ENCODE assay signal across 8 mouse cellular contexts in genomic region chr6:125071896-125072279, GRCm38 (mm10). TPM values are rescaled to one million over a fixed set of nuclear protein-coding genes. Genes with fewer than 3 reads are reported as not detected.
A peak's percentile ranks its signal among the peaks of the same experiment; 100 is the strongest.
DNase-seq lines count a peak whose midpoint lies in the region; ATAC-seq lines count a peak whose summit lies in the region.

No protein-coding gene starts in this region.

- no peak overlapping the region for H3K4me2 ChIP-seq in kidney, embryonic 16.5 days (replicated peaks; ENCODE audit: low read depth, low read length)
- H3K4me2 ChIP-seq in hindbrain, embryonic 16.5 days (ENCODE audit: low read length): no peak overlapping the region
- H3K4me2 ChIP-seq in liver, embryonic 15.5 days: peak overlapping the region; percentile 67
- peak overlapping the region; percentile 33 for H3K4me2 ChIP-seq in stomach, embryonic 16.5 days (ENCODE audit: low read depth, low read length)

- no peak overlapping the region for H3K4me3 ChIP-seq in kidney, embryonic 16.5 days (ENCODE audit: low read length)
- no peak overlapping the region for H3K4me3 ChIP-seq in hindbrain, embryonic 16.5 days (ENCODE audit: low read length)
- peak overlapping the region; percentile 45 for H3K4me3 ChIP-seq in liver, embryonic 15.5 days (replicated peaks)
- 0 out of 2 replicates have a peak overlapping the region, but pooled peaks have one; percentile 17 for H3K4me3 ChIP-seq in stomach, embryonic 16.5 days (replicated peaks; ENCODE audit: low read length)

- H3K9me3 ChIP-seq in kidney, embryonic 16.5 days (ENCODE audit: low read length): no peaks in the 10 kb centered on the region
- H3K9me3 ChIP-seq in hindbrain, embryonic 16.5 days (ENCODE audit: control insufficient read depth, low read length): no peaks in the 10 kb centered on the region
- H3K9me3 ChIP-seq in liver, embryonic 15.5 days (replicated peaks): no peaks in the 10 kb centered on the region
- no peaks in the 10 kb centered on the region for H3K9me3 ChIP-seq in stomach, embryonic 16.5 days (replicated peaks; ENCODE audit: control insufficient read depth, low read length)

- H3K27me3 ChIP-seq in kidney, embryonic 16.5 days (ENCODE audit: insufficient read depth, low read length): no peaks in the 10 kb centered on the region
- H3K27me3 ChIP-seq in hindbrain, embryonic 16.5 days (replicated peaks; ENCODE audit: control insufficient read depth, insufficient read depth, low read length): no peaks in the 10 kb centered on the region
- no peaks in the 10 kb centered on the region for H3K27me3 ChIP-seq in liver, embryonic 15.5 days
- no peaks in the 10 kb centered on the region for H3K27me3 ChIP-seq in stomach, embryonic 16.5 days (ENCODE audit: control insufficient read depth, insufficient read depth, low read length)

- no peak overlapping the region for H3K9ac ChIP-seq in kidney, embryonic 16.5 days (replicated peaks; ENCODE audit: low read length)
- no peak overlapping the region for H3K9ac ChIP-seq in hindbrain, embryonic 16.5 days (ENCODE audit: low read depth, low read length)
- H3K9ac ChIP-seq in liver, embryonic 15.5 days: no peak overlapping the region
- peak overlapping the region; percentile 28; the same call in 1 of the 2 replicates for H3K9ac ChIP-seq in stomach, embryonic 16.5 days (ENCODE audit: low read length)

- 0 out of 2 replicates have a peak, but pooled peaks cover 4% of the 10 kb centered on the region for H3K4me1 ChIP-seq in kidney, embryonic 16.5 days (ENCODE audit: insufficient read depth, low read length)
- H3K4me1 ChIP-seq in hindbrain, embryonic 16.5 days (ENCODE audit: control insufficient read depth, insufficient read depth, low read depth, low read length): no peaks in the 10 kb centered on the region
- H3K4me1 ChIP-seq in liver, embryonic 15.5 days (replicated peaks): peaks cover 57% of the 10 kb centered on the region
- peaks cover 11% of the 10 kb centered on the region; the same call in 1 of the 2 replicates for H3K4me1 ChIP-seq in stomach, embryonic 16.5 days (ENCODE audit: control insufficient read depth, insufficient read depth, low read length)

- 27% methylated on average over 2 of the region's 2 CpGs for WGBS in kidney, embryonic 16.5 days
- 15% methylated on average over 2 of the region's 2 CpGs for WGBS in hindbrain, embryonic 16.5 days
- 6% methylated on average over 2 of the region's 2 CpGs for WGBS in liver, embryonic 15.5 days (ENCODE audit: insufficient replicate concordance)
- WGBS in stomach, embryonic 16.5 days: 5% methylated on average over 2 of the region's 2 CpGs

- no peaks in the 10 kb centered on the region for H3K36me3 ChIP-seq in kidney, embryonic 16.5 days (ENCODE audit: insufficient read depth, low read length)
- H3K36me3 ChIP-seq in hindbrain, embryonic 16.5 days (ENCODE audit: control insufficient read depth, insufficient read depth, low read length): no peaks in the 10 kb centered on the region
- H3K36me3 ChIP-seq in liver, embryonic 15.5 days (replicated peaks): no peaks in the 10 kb centered on the region
- H3K36me3 ChIP-seq in stomach, embryonic 16.5 days (ENCODE audit: control insufficient read depth, insufficient read depth, low read length): no peaks in the 10 kb centered on the region

- H3K27ac ChIP-seq in kidney, embryonic 16.5 days (ENCODE audit: low read length): no peak overlapping the region
- peak overlapping the region; percentile 39 for H3K27ac ChIP-seq in hindbrain, embryonic 16.5 days (ENCODE audit: low read depth, low read length)
- peak overlapping the region; percentile 81 for H3K27ac ChIP-seq in liver, embryonic 15.5 days (replicated peaks)
- H3K27ac ChIP-seq in stomach, embryonic 16.5 days (ENCODE audit: low read length): peak overlapping the region; percentile 89

- no peak for ATAC-seq in kidney, embryonic 16.5 days (ENCODE audit: low FRiP score, low TSS enrichment)
- peak; percentile 88 for ATAC-seq in hindbrain, embryonic 16.5 days
- no peak for ATAC-seq in liver, embryonic 15.5 days (ENCODE audit: insufficient read depth)
- peak; percentile 57 for ATAC-seq in stomach, embryonic 16.5 days (ENCODE audit: insufficient read depth, low FRiP score)

- DNase-seq in kidney, postnatal 10 days: peak; percentile 62
- DNase-seq in MN1 (ENCODE audit: low spot score): peak; percentile 84
- DNase-seq in cerebellum, postnatal 14 days: peak; percentile 99
- DNase-seq in gastrocnemius, postnatal 10 days: no peak

RNA-seq across cellular contexts. Expression of gene Lpar5, which starts 4.2 kb away (rescaled TPM):
- 0.30 and 0.60 TPM in 2 replicates for polyA plus RNA-seq in kidney, embryonic 16.5 days (2015; fragmentation: Nextera tagmentation; extraction: Ambion mirVana)
- polyA plus RNA-seq in hindbrain, embryonic 16.5 days (2015; fragmentation: Nextera tagmentation; extraction: Ambion mirVana): 0.36 and 0.85 TPM in 2 replicates
- 1.3 TPM in 2 replicates for polyA plus RNA-seq in liver, embryonic 15.5 days (2015; fragmentation: Nextera tagmentation; extraction: Ambion mirVana)
- polyA plus RNA-seq in stomach, embryonic 16.5 days (2015; fragmentation: Nextera tagmentation; extraction: Ambion mirVana): 9.5 and 13.6 TPM in 2 replicates
- total RNA-seq in gastrocnemius, postnatal 10 days (2021): under 1 TPM; 0.16 to 0.41 TPM

RNA-seq across cellular contexts. Expression of gene Acrbp, which starts 22.4 kb away (rescaled TPM):
- polyA plus RNA-seq in kidney, embryonic 16.5 days (2015; fragmentation: Nextera tagmentation; extraction: Ambion mirVana): 16.3 and 20.4 TPM in 2 replicates
- polyA plus RNA-seq in hindbrain, embryonic 16.5 days (2015; fragmentation: Nextera tagmentation; extraction: Ambion mirVana): 18.2 and 20.9 TPM in 2 replicates
- polyA plus RNA-seq in liver, embryonic 15.5 days (2015; fragmentation: Nextera tagmentation; extraction: Ambion mirVana): 1.7 and 2.4 TPM in 2 replicates
- polyA plus RNA-seq in stomach, embryonic 16.5 days (2015; fragmentation: Nextera tagmentation; extraction: Ambion mirVana): 10.6 and 12.9 TPM in 2 replicates
- total RNA-seq in gastrocnemius, postnatal 10 days (2021): 1 to 10 TPM; 2.7 to 4.7 TPM

RNA-seq across cellular contexts. Expression of gene Chd4, which starts 23.9 kb away (rescaled TPM):
- 72.0 and 80.4 TPM in 2 replicates for polyA plus RNA-seq in kidney, embryonic 16.5 days (2015; fragmentation: Nextera tagmentation; extraction: Ambion mirVana)
- 66.6 and 68.4 TPM in 2 replicates for polyA plus RNA-seq in hindbrain, embryonic 16.5 days (2015; fragmentation: Nextera tagmentation; extraction: Ambion mirVana)
- polyA plus RNA-seq in liver, embryonic 15.5 days (2015; fragmentation: Nextera tagmentation; extraction: Ambion mirVana): 22.6 TPM in 2 replicates
- 42.6 and 46.3 TPM in 2 replicates for polyA plus RNA-seq in stomach, embryonic 16.5 days (2015; fragmentation: Nextera tagmentation; extraction: Ambion mirVana)
- total RNA-seq in gastrocnemius, postnatal 10 days (2021): 100 to 1,000 TPM; 108 to 125 TPM

RNA-seq across cellular contexts. Expression of gene Ing4, which starts 32.3 kb away (rescaled TPM):
- 152 and 158 TPM in 2 replicates for polyA plus RNA-seq in kidney, embryonic 16.5 days (2015; fragmentation: Nextera tagmentation; extraction: Ambion mirVana)
- polyA plus RNA-seq in hindbrain, embryonic 16.5 days (2015; fragmentation: Nextera tagmentation; extraction: Ambion mirVana): 133 and 137 TPM in 2 replicates
- 27.6 and 30.9 TPM in 2 replicates for polyA plus RNA-seq in liver, embryonic 15.5 days (2015; fragmentation: Nextera tagmentation; extraction: Ambion mirVana)
- 114 and 115 TPM in 2 replicates for polyA plus RNA-seq in stomach, embryonic 16.5 days (2015; fragmentation: Nextera tagmentation; extraction: Ambion mirVana)
- total RNA-seq in gastrocnemius, postnatal 10 days (2021): 10 to 100 TPM; 33.4 to 42.7 TPM

RNA-seq across cellular contexts. Expression of gene Nop2, which starts 59.8 kb away (rescaled TPM):
- 68.6 and 69.3 TPM in 2 replicates for polyA plus RNA-seq in kidney, embryonic 16.5 days (2015; fragmentation: Nextera tagmentation; extraction: Ambion mirVana)
- 48.6 and 50.7 TPM in 2 replicates for polyA plus RNA-seq in hindbrain, embryonic 16.5 days (2015; fragmentation: Nextera tagmentation; extraction: Ambion mirVana)
- 32.1 and 33.5 TPM in 2 replicates for polyA plus RNA-seq in liver, embryonic 15.5 days (2015; fragmentation: Nextera tagmentation; extraction: Ambion mirVana)
- 56.6 and 57.9 TPM in 2 replicates for polyA plus RNA-seq in stomach, embryonic 16.5 days (2015; fragmentation: Nextera tagmentation; extraction: Ambion mirVana)
- 10 to 100 TPM; 16.0 to 21.1 TPM for total RNA-seq in gastrocnemius, postnatal 10 days (2021)

Comparison
In these comparisons a context has a peak if more than half of its experiments do, and no peak if none do; other contexts are left out.
1. ATAC-seq: peak in hindbrain, embryonic 16.5 days (single experiment) and stomach, embryonic 16.5 days (single experiment); none in kidney, embryonic 16.5 days (single experiment) and liver, embryonic 15.5 days (single experiment).
2. H3K4me2 ChIP-seq: peak in liver, embryonic 15.5 days (single experiment) and stomach, embryonic 16.5 days (single experiment); none in kidney, embryonic 16.5 days (single experiment) and hindbrain, embryonic 16.5 days (single experiment).
3. H3K4me3 ChIP-seq: peak in liver, embryonic 15.5 days (single experiment) and stomach, embryonic 16.5 days (single experiment); none in kidney, embryonic 16.5 days (single experiment) and hindbrain, embryonic 16.5 days (single experiment).